Mouse (Mus musculus) CD4-positive, CD25-positive, alpha-beta regulatory T cell, adult 9 weeks (primary cell): Measurements from ENCODE around the gene Rev3l. TPM values are rescaled to one million over a fixed set of nuclear protein-coding genes. Genes with fewer than 3 reads are reported as not detected.

Source experiments
- polyA plus RNA-seq: library from polyadenylated mRNA; unstranded; fragments of 100-300 nt; shearing (Covaris generic); gene quantifications from one replicate; pipeline ENCODE4 v1.2.1, GENCODE M21; 2017

The Rev3l gene
- 13.7 TPM for polyA plus RNA-seq

GRCm38 (mm10) chr10:39731736-39732265 is at the start of gene Rev3l:
TSS of gene Rev3l (plus strand) at chr10:39732118.

GRCm38 (mm10) chr10:39898874-39899371 is 167.0 kb downstream of the Rev3l start, which contains the start of gene Mfsd4b4:
TSS of gene Mfsd4b4 (minus strand) at chr10:39899238.

Other genes starting within 250 kb of the Rev3l start
- gene Traf3ip2, start 119.2 kb upstream of the Rev3l start, polyA plus RNA-seq, result 80.0 TPM
- gene Mfsd4b4, start 167.1 kb downstream of the Rev3l start, polyA plus RNA-seq, result 3.4 TPM
- gene Mfsd4b2, start 194.8 kb downstream of the Rev3l start, polyA plus RNA-seq, result not detected
- not detected for gene Mfsd4b3, start 228.0 kb downstream of the Rev3l start, polyA plus RNA-seq